Mouse (Mus musculus): ENCODE measurements around the gene Hist1h4d. TPM values are rescaled to one million over a fixed set of nuclear protein-coding genes. Genes with fewer than 3 reads are reported as not detected.
A peak's percentile ranks its signal among the peaks of the same experiment; 100 is the strongest.
"Not testable (repeated sequence)": the region's sequence is repeated elsewhere in the genome, so short reads cannot be mapped to it uniquely, and the experiment has no call there.

The Hist1h4d gene
- polyA plus RNA-seq, 1 experiment from 2014 or later: 160 TPM

GRCm38 (mm10) chr13:23571022-23571503 lies 10.3 kb upstream of the Hist1h4d start, which contains the start of the genes Hist1h2ae and Hist1h2bg:
Hist1h2ae (minus strand) TSS chr13:23571220.
Hist1h2bg (plus strand) TSS chr13:23571396.
- no peaks in the 10 kb centered on the region for H3K27me3 ChIP-seq
- no peaks in the 10 kb centered on the region for H3K9me3 ChIP-seq
- peak within 1 kb of the TSS; percentile 54 for H3K4me3 ChIP-seq
- H3K4me1 ChIP-seq: peaks cover 9% of the 10 kb centered on the region
- H3K4me2 ChIP-seq: peak within 1 kb of the TSS; percentile 75
- H3K27ac ChIP-seq: peak within 1 kb of the TSS; percentile 96
- WGBS: under 1% methylated on average over 18 of the region's 18 CpGs
- peak within 1 kb of the TSS; percentile 85 for H3K9ac ChIP-seq
- ATAC-seq (ENCODE audit: insufficient number of reproducible peaks, insufficient read depth, low FRiP score, low TSS enrichment, low read depth): peak; percentile 88
- no peaks in the 10 kb centered on the region for H3K36me3 ChIP-seq

- Histone ChIP-seq H3K9ac (peak overlapping the region; percentile 85), H3K4me1 (peaks cover 14% of the 10 kb centered on the region), H3K27ac (peak overlapping the region; percentile 96), H3K4me2 (peak overlapping the region; percentile 75), H3K4me3 (peak overlapping the region; percentile 54)
- H3K27me3 ChIP-seq; H3K9me3 ChIP-seq; H3K36me3 ChIP-seq; ATAC-seq (ENCODE audit: insufficient number of reproducible peaks, insufficient read depth, low FRiP score, low TSS enrichment, low read depth): not testable (repeated sequence)
- WGBS: under 1% methylated on average over 15 of the region's 34 CpGs
These were observed 9.7 kb upstream of the Hist1h4d start for GRCm38 (mm10) chr13:23571504-23572217.

- no peak for ATAC-seq (ENCODE audit: insufficient number of reproducible peaks, insufficient read depth, low FRiP score, low TSS enrichment, low read depth)
- Histone ChIP-seq H3K9ac (peak overlapping the region; percentile 85), H3K27me3 (no peaks in the 10 kb centered on the region), H3K4me1 (peaks cover 19% of the 10 kb centered on the region), H3K27ac (peak overlapping the region; percentile 96), H3K36me3 (no peaks in the 10 kb centered on the region), H3K9me3 (no peaks in the 10 kb centered on the region), H3K4me3 (peak overlapping the region; percentile 54), H3K4me2 (peak overlapping the region; percentile 75)
- WGBS: 37% methylated on average over 2 of the region's 2 CpGs
These were observed 9.0 kb upstream of the Hist1h4d start for GRCm38 (mm10) chr13:23572218-23573033.

GRCm38 (mm10) chr13:23573034-23573897 lies 8.1 kb upstream of the Hist1h4d start:
- not testable (repeated sequence) for ATAC-seq (ENCODE audit: insufficient number of reproducible peaks, insufficient read depth, low FRiP score, low TSS enrichment, low read depth); H3K27me3 ChIP-seq; H3K36me3 ChIP-seq; H3K9me3 ChIP-seq
- peak overlapping the region; percentile 96 for H3K27ac ChIP-seq
- H3K4me2 ChIP-seq: peak overlapping the region; percentile 75
- H3K4me1 ChIP-seq: peaks cover 19% of the 10 kb centered on the region
- peak overlapping the region; percentile 54 for H3K4me3 ChIP-seq
- WGBS: 11% methylated on average over 20 of the region's 20 CpGs
- peak overlapping the region; percentile 85 for H3K9ac ChIP-seq

- Histone ChIP-seq H3K9ac (peak within 1 kb of the TSS; percentile 85), H3K27ac (peak within 1 kb of the TSS; percentile 96), H3K4me2 (peak within 1 kb of the TSS; percentile 75), H3K4me3 (peak within 1 kb of the TSS; percentile 54), H3K4me1 (peaks cover 19% of the 10 kb centered on the region)
- not testable (repeated sequence) for H3K36me3 ChIP-seq, H3K9me3 ChIP-seq, H3K27me3 ChIP-seq
- 0% methylated on average over 41 of the region's 42 CpGs for WGBS
- peak; percentile 87 for ATAC-seq (ENCODE audit: insufficient number of reproducible peaks, insufficient read depth, low FRiP score, low TSS enrichment, low read depth)
These were observed 7.4 kb upstream of the Hist1h4d start, which contains the start of the genes Hist1h2bf and Hist1h2ad for GRCm38 (mm10) chr13:23573898-23574524. Hist1h2bf (minus strand) TSS chr13:23574196. Hist1h2ad (plus strand) TSS chr13:23574381.

- 0% methylated on average over 9 of the region's 39 CpGs for WGBS
- not testable (repeated sequence) for ATAC-seq (ENCODE audit: insufficient number of reproducible peaks, insufficient read depth, low FRiP score, low TSS enrichment, low read depth); H3K27me3 ChIP-seq; H3K36me3 ChIP-seq; H3K9me3 ChIP-seq
- Histone ChIP-seq H3K9ac (peak overlapping the region; percentile 67), H3K27ac (peak overlapping the region; percentile 96), H3K4me1 (peaks cover 19% of the 10 kb centered on the region), H3K4me3 (peak overlapping the region; percentile 54), H3K4me2 (peak overlapping the region; percentile 75)
These were observed 6.7 kb upstream of the Hist1h4d start for GRCm38 (mm10) chr13:23574546-23575170.

GRCm38 (mm10) chr13:23575271-23575851 lies 6.0 kb upstream of the Hist1h4d start, which contains the start of gene Hist1h3d:
Hist1h3d (plus strand) TSS chr13:23575763.
- under 1% methylated on average over 18 of the region's 18 CpGs for WGBS
- no peaks in the 10 kb centered on the region for H3K27me3 ChIP-seq
- no peaks in the 10 kb centered on the region for H3K9me3 ChIP-seq
- H3K36me3 ChIP-seq: no peaks in the 10 kb centered on the region
- peaks cover 15% of the 10 kb centered on the region for H3K4me1 ChIP-seq
- peak within 1 kb of the TSS; percentile 92 for H3K27ac ChIP-seq
- H3K4me2 ChIP-seq: peak within 1 kb of the TSS; percentile 75
- H3K4me3 ChIP-seq: peak within 1 kb of the TSS; percentile 50
- 0 out of 2 replicates have a peak, but pooled peaks have one; percentile 49 for ATAC-seq (ENCODE audit: insufficient number of reproducible peaks, insufficient read depth, low FRiP score, low TSS enrichment, low read depth)
- peak within 1 kb of the TSS; percentile 85 for H3K9ac ChIP-seq

- not testable (repeated sequence) for ATAC-seq (ENCODE audit: insufficient number of reproducible peaks, insufficient read depth, low FRiP score, low TSS enrichment, low read depth); H3K9me3 ChIP-seq; H3K36me3 ChIP-seq; H3K27me3 ChIP-seq
- Histone ChIP-seq H3K4me2 (peak overlapping the region; percentile 75), H3K4me3 (peak overlapping the region; percentile 50), H3K27ac (peak overlapping the region; percentile 92), H3K9ac (peak overlapping the region; percentile 85), H3K4me1 (peaks cover 18% of the 10 kb centered on the region)
- WGBS: under 1% methylated on average over 14 of the region's 40 CpGs
These were observed 5.5 kb upstream of the Hist1h4d start for GRCm38 (mm10) chr13:23575864-23576313.

- peak overlapping the region; percentile 50 for H3K4me3 ChIP-seq
- no peaks in the 10 kb centered on the region for H3K27me3 ChIP-seq
- ATAC-seq (ENCODE audit: insufficient number of reproducible peaks, insufficient read depth, low FRiP score, low TSS enrichment, low read depth): no peak
- peak overlapping the region; percentile 85 for H3K9ac ChIP-seq
- no peaks in the 10 kb centered on the region for H3K9me3 ChIP-seq
- peaks cover 20% of the 10 kb centered on the region for H3K4me1 ChIP-seq
- no peaks in the 10 kb centered on the region for H3K36me3 ChIP-seq
- H3K4me2 ChIP-seq: peak overlapping the region; percentile 75
- peak overlapping the region; percentile 92 for H3K27ac ChIP-seq
- 4% methylated on average over 7 of the region's 7 CpGs for WGBS
These were observed 5.0 kb upstream of the Hist1h4d start for GRCm38 (mm10) chr13:23576351-23576881.
